Mouse (Mus musculus): Measurements from ENCODE around the gene Pprc1. TPM values are rescaled to one million over a fixed set of nuclear protein-coding genes. Genes with fewer than 3 reads are reported as not detected.

The Pprc1 gene
- polyA plus RNA-seq, 1 experiment from 2014 or later = 61.3 TPM

- ATAC-seq (replicated peaks; ENCODE audit: low FRiP score) = no peak
- H3K4me1 ChIP-seq (replicated peaks; ENCODE audit: control insufficient read depth, insufficient read depth, low read length) = no peaks in the 10 kb centered on the region
- no peak overlapping the region for H3K9ac ChIP-seq (ENCODE audit: low read length)
- 76% methylated on average over 2 of the region's 2 CpGs for WGBS
- no peak overlapping the region for H3K27ac ChIP-seq (ENCODE audit: low read depth, low read length)
- DNase-seq (ENCODE audit: low spot score) = no peak
- no peak overlapping the region for H3K4me3 ChIP-seq (ENCODE audit: low read depth, low read length)
- H3K9me3 ChIP-seq (ENCODE audit: control insufficient read depth, low read length) = no peaks in the 10 kb centered on the region
- H3K36me3 ChIP-seq (ENCODE audit: control insufficient read depth, insufficient read depth, low read length) = no peaks in the 10 kb centered on the region
- no peak overlapping the region for H3K4me2 ChIP-seq (ENCODE audit: low read depth, low read length, severe bottlenecking)
- no peaks in the 10 kb centered on the region for H3K27me3 ChIP-seq (ENCODE audit: control insufficient read depth, insufficient read depth, low read length)
Measured at GRCm38 (mm10) chr19:46104187-46104557, 59.5 kb downstream of the Pprc1 start.

- H3K4me1 ChIP-seq (replicated peaks; ENCODE audit: control insufficient read depth, insufficient read depth, low read length) = no peaks in the 10 kb centered on the region
- 65% methylated on average over 2 of the region's 2 CpGs for WGBS
- H3K4me2 ChIP-seq (ENCODE audit: low read depth, low read length, severe bottlenecking) = no peak overlapping the region
- no peaks in the 10 kb centered on the region for H3K27me3 ChIP-seq (ENCODE audit: control insufficient read depth, insufficient read depth, low read length)
- ATAC-seq (replicated peaks; ENCODE audit: low FRiP score) (no peak), DNase-seq (ENCODE audit: low spot score) (no peak)
- H3K36me3 ChIP-seq (ENCODE audit: control insufficient read depth, insufficient read depth, low read length) = no peaks in the 10 kb centered on the region
- no peak overlapping the region for H3K4me3 ChIP-seq (ENCODE audit: low read depth, low read length)
- H3K9me3 ChIP-seq (ENCODE audit: control insufficient read depth, low read length) = no peaks in the 10 kb centered on the region
- H3K27ac ChIP-seq (ENCODE audit: low read depth, low read length) = no peak overlapping the region
- no peak overlapping the region for H3K9ac ChIP-seq (ENCODE audit: low read length)
Measured at GRCm38 (mm10) chr19:46110214-46110613, 65.5 kb downstream of the Pprc1 start.

DNA sequence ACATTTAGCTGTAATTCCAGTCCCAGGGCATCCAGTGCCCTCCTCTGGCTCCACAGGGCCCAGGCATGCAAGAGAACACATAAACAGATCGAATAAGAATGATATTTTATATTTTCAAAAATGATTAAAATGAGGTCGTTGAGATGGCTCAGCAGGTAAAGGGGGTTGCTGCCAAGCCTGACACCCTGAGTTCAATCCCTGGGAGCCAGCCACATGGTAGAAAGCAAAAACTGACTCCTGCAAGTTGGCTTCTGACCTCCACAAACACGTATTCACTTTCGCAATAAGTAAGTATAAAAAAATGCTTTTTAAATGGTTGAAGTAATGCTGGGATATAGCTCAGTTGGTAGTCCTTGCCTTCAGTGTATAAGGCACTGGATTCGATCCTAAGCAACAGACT lies 66.1 kb downstream of the Pprc1 start:
- ATAC-seq (replicated peaks; ENCODE audit: low FRiP score) (no peak), DNase-seq (ENCODE audit: low spot score) (no peak)
- Histone ChIP-seq H3K27ac (ENCODE audit: low read depth, low read length) (no peak overlapping the region), H3K36me3 (ENCODE audit: control insufficient read depth, insufficient read depth, low read length) (no peaks in the 10 kb centered on the region), H3K9ac (ENCODE audit: low read length) (no peak overlapping the region), H3K9me3 (ENCODE audit: control insufficient read depth, low read length) (no peaks in the 10 kb centered on the region), H3K4me2 (ENCODE audit: low read depth, low read length, severe bottlenecking) (no peak overlapping the region), H3K4me1 (replicated peaks; ENCODE audit: control insufficient read depth, insufficient read depth, low read length) (no peaks in the 10 kb centered on the region), H3K27me3 (ENCODE audit: control insufficient read depth, insufficient read depth, low read length) (no peaks in the 10 kb centered on the region), H3K4me3 (ENCODE audit: low read depth, low read length) (no peak overlapping the region)
- WGBS = 91% methylated on average over 5 of the region's 5 CpGs

DNA sequence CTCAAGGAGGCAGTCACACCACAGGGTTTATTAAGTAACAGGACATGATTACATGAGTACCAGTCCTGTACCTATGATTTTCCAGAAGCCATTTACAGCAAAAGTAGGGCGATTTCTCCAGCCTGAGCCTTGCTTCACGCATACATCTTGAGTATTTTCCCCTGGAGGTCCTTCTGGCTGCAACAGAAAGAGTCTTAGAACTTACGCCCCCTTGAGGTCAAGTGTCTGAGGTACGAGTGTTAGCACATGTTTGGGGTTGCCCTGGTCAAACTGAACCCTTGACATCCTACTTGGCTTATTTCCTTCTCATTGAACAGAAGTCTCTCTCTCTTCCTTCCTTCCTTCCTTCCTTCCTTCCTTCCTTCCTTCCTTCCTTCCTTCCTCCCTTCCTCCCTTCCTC lies 69.9 kb downstream of the Pprc1 start:
- no peak overlapping the region for H3K9ac ChIP-seq (ENCODE audit: low read length)
- no peak overlapping the region for H3K4me3 ChIP-seq (ENCODE audit: low read depth, low read length)
- H3K27ac ChIP-seq (ENCODE audit: low read depth, low read length) = no peak overlapping the region
- H3K4me1 ChIP-seq (replicated peaks; ENCODE audit: control insufficient read depth, insufficient read depth, low read length) = no peaks in the 10 kb centered on the region
- H3K27me3 ChIP-seq (ENCODE audit: control insufficient read depth, insufficient read depth, low read length) = no peaks in the 10 kb centered on the region
- H3K36me3 ChIP-seq (ENCODE audit: control insufficient read depth, insufficient read depth, low read length) = no peaks in the 10 kb centered on the region
- no peak overlapping the region for H3K4me2 ChIP-seq (ENCODE audit: low read depth, low read length, severe bottlenecking)
- H3K9me3 ChIP-seq (ENCODE audit: control insufficient read depth, low read length) = no peaks in the 10 kb centered on the region
- ATAC-seq (replicated peaks; ENCODE audit: low FRiP score) (no peak), DNase-seq (ENCODE audit: low spot score) (no peak)
- WGBS = 58% methylated on average over 4 of the region's 4 CpGs

DNA sequence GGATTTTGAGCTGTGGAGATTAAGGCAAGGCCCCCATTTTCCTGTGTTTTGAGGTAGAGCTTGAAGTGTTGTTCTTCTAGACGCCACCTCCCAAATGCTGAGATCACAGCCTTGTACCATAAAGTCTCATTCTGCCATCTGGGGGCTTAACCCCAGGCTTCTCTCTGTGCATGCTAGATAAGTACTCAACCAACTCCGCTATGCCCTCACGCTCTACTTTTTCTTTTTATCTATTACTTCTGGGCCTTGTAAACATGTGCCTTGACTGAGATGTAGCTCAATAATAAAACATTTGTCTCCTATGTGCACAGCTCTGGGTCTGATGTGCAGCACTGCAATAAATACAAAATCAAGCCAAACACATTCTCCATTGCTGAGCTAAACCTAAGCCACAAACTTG lies 74.8 kb downstream of the Pprc1 start:
- H3K9ac ChIP-seq (ENCODE audit: low read length) = no peak overlapping the region
- ATAC-seq (replicated peaks; ENCODE audit: low FRiP score) (no peak), DNase-seq (ENCODE audit: low spot score) (no peak)
- no peaks in the 10 kb centered on the region for H3K9me3 ChIP-seq (ENCODE audit: control insufficient read depth, low read length)
- 89% methylated on average over 3 of the region's 3 CpGs for WGBS
- no peak overlapping the region for H3K4me2 ChIP-seq (ENCODE audit: low read depth, low read length, severe bottlenecking)
- H3K4me3 ChIP-seq (ENCODE audit: low read depth, low read length) = no peak overlapping the region
- H3K36me3 ChIP-seq (ENCODE audit: control insufficient read depth, insufficient read depth, low read length) = no peaks in the 10 kb centered on the region
- H3K27me3 ChIP-seq (ENCODE audit: control insufficient read depth, insufficient read depth, low read length) = no peaks in the 10 kb centered on the region
- H3K27ac ChIP-seq (ENCODE audit: low read depth, low read length) = no peak overlapping the region
- H3K4me1 ChIP-seq (replicated peaks; ENCODE audit: control insufficient read depth, insufficient read depth, low read length) = no peaks in the 10 kb centered on the region

DNA sequence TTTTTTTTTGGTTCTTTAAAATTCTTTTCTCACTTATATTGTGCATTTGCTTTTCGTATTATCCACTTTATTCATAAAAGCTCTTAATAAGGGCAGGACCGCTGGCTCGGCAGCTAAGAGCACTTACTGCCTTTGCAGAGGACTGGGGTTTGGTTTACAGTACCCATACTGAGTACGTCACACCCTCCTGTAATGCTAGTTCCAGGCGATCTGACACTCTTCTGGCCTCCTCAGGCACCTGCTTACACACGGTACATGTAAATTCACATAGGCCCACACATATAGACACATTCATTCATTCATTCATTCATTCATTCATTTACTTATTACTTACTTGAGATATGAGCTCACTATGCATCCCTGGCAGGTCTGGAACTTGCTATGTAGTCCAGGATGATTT lies 76.2 kb downstream of the Pprc1 start:
- 80% methylated on average over 6 of the region's 6 CpGs for WGBS
- H3K4me2 ChIP-seq (ENCODE audit: low read depth, low read length, severe bottlenecking) = no peak overlapping the region
- ATAC-seq (replicated peaks; ENCODE audit: low FRiP score) = no peak
- H3K4me3 ChIP-seq (ENCODE audit: low read depth, low read length) = no peak overlapping the region
- H3K9ac ChIP-seq (ENCODE audit: low read length) = no peak overlapping the region
- no peak for DNase-seq (ENCODE audit: low spot score)
- H3K4me1 ChIP-seq (replicated peaks; ENCODE audit: control insufficient read depth, insufficient read depth, low read length) = no peaks in the 10 kb centered on the region
- H3K9me3 ChIP-seq (ENCODE audit: control insufficient read depth, low read length) = no peaks in the 10 kb centered on the region
- no peak overlapping the region for H3K27ac ChIP-seq (ENCODE audit: low read depth, low read length)
- H3K36me3 ChIP-seq (ENCODE audit: control insufficient read depth, insufficient read depth, low read length) = no peaks in the 10 kb centered on the region
- H3K27me3 ChIP-seq (ENCODE audit: control insufficient read depth, insufficient read depth, low read length) = no peaks in the 10 kb centered on the region

Other genes with a start within 250 kb of the Pprc1 start
- 0.76 and 1.5 TPM in 2 replicates for gene Kcnip2, start 228.8 kb upstream of the Pprc1 start, polyA plus RNA-seq (2014; fragmentation: Nextera tagmentation; extraction: Ambion mirVana)
- 17.2 and 19.4 TPM in 2 replicates for gene Armh3, start 46.4 kb upstream of the Pprc1 start, polyA plus RNA-seq (2014; fragmentation: Nextera tagmentation; extraction: Ambion mirVana)
- 2.5 and 3.7 TPM in 2 replicates for gene Hps6, start 41.4 kb upstream of the Pprc1 start, polyA plus RNA-seq (2014; fragmentation: Nextera tagmentation; extraction: Ambion mirVana)
- gene Ldb1, start 328 bp downstream of the Pprc1 start, polyA plus RNA-seq (2014; fragmentation: Nextera tagmentation; extraction: Ambion mirVana) = 104 and 108 TPM in 2 replicates
- 132 and 133 TPM in 2 replicates for gene Nolc1, start 31.0 kb downstream of the Pprc1 start, polyA plus RNA-seq (2014; fragmentation: Nextera tagmentation; extraction: Ambion mirVana)
- 0.13 and 0.23 TPM in 2 replicates for gene Elovl3, start 87.0 kb downstream of the Pprc1 start, polyA plus RNA-seq (2014; fragmentation: Nextera tagmentation; extraction: Ambion mirVana)
- gene Pitx3, start 103.4 kb downstream of the Pprc1 start, polyA plus RNA-seq (2014; fragmentation: Nextera tagmentation; extraction: Ambion mirVana) = not detected in 2 replicates
- 49.0 and 51.4 TPM in 2 replicates for gene Gbf1, start 107.6 kb downstream of the Pprc1 start, polyA plus RNA-seq (2014; fragmentation: Nextera tagmentation; extraction: Ambion mirVana)

Measured in forebrain, embryonic 11.5 days (tissue).